Mouse (Mus musculus): ENCODE data around the gene Icam4.

GRCm38 (mm10) chr9:21008007-21008406, 21.2 kb upstream of the Icam4 start:
- TF ChIP-seq CTCF (conservative IDR thresholded peaks at IDR 0.05; ENCODE audit: insufficient read depth, insufficient read length, low read depth, low read length) (0 out of 2 replicates have a peak, but pooled peaks have one; percentile 26), POLR2A (IDR thresholded peaks at IDR 0.05; ENCODE audit: low read depth, low read length) (no peak)

All from kidney, adult 2 months (tissue).